Mouse (Mus musculus): ENCODE results near the gene Slc25a54. TPM values are rescaled to one million over a fixed set of nuclear protein-coding genes. Genes with fewer than 3 reads are reported as not detected.

Slc25a54 gene
- not detected for polyA plus RNA-seq (2017; shearing (Covaris generic))

DNA sequence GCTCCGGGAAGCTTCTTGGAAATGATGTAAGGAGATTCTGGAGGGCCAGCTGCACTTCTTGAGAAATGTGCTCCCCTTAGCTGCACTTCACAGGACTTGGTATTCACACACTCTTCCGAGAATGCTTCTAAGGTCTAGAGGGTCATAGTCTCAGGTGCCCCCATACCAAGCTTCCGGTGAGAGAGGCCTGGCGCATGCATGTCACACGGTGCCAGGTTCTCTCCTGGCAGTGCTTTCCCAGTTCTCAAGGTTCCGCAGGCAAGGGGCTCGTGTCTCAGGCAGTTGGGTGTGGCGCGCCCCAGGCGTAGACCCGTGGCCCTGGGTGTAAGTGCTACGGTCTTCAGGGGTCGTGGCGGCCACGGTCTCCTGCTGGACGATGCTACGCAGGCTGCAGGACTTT, at the start of gene Slc25a54:
TSS of gene Slc25a54 (plus strand) at position 301 of the 400 bp plus-strand sequence.
- ATAC-seq = no peak

DNA sequence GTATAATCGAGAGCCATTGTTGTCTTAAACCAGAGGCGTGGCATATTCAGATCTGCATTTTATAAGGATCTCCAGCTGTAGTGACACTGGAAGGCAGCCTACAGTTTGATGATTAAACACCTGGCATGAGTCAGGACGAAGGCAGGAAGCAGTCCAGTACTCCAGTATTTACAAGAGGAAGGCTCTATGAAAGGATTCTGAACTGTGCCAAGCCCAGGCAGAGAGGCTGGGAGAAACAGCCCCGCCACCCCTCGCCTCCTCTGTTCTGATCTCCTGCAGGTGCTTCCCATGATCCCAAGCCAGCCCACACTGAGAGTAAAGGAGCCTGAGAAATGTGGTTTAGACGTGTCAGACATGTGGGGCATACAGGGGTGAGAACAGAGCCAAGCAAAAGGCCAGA, 49.5 kb upstream of the Slc25a54 start:
- ATAC-seq = no peak

DNA sequence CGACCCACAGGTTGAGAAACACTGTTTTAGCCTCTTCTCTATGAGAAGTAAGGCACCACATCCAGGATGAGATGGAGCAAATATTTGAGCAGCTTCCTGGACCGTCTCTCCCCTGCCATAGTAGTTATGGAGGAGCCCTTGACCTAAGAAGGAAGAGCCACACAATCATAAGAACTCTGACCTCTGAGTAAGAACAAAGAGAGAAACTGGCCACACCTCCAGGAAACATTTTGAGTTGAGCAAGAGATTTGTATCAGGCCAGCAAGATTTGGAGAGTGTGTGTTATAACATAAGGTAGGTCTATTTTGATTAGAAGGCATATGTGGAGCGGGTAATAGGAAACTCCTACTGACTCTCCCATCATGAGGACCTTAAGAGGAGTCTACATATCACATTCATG, 48.6 kb upstream of the Slc25a54 start:
- ATAC-seq = no peak

DNA sequence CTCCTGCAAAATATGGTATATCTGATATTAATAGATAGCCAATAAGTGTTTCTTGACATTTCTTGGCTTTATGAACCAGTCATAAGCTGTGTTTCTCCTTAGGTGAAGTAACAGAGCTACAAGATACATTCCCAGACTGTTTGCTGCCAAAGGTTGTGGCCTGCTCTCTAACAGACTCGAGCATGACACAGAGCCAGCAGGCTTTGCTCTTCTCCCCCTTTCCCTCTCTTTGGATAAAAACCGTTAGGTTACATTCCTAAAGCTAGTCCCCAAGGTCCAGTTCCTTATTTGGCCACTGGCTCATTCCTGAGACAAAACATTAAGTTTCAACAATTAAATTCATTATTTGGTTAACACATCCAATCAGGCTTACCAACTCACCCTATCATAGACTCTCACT, 48.0 kb upstream of the Slc25a54 start:
- ATAC-seq = no peak

DNA sequence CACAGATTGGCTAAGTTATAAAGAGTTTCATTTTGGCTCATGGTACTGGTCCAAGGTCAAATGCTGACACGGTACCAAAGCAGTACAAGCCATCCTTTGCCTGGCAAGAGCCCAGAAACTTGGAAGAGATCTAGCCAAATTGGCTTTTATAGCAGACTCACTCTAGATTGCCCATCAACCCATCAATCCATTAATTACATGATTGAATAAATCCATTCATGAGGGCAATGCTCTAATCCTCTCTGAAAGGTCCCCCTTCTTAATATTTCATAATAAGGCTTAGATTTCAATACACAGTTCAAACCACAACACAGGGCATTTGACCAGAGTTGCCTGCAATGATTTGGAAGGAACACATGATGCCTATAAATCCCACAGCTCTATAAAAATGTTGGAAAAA, 45.9 kb upstream of the Slc25a54 start:
- ATAC-seq = no peak

DNA sequence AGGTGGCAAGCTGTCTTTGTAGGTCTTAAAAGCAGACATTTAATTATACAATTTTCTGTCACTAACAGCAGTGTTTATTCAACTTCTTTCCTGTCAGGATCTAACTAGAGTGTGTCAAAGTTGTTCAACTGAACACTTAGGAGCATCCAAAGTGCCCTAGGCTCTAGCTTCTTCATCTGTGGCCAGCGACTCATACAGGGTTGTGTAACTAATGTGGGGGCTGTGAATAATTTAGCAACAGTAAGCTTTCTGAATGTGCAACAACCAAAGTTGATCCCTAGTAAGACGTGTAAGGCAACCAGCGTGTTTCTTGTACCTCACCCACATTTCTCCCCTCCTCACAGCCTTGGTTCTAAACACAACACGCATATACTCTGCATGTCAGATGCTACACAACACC, 39.4 kb upstream of the Slc25a54 start:
- no peak for ATAC-seq

DNA sequence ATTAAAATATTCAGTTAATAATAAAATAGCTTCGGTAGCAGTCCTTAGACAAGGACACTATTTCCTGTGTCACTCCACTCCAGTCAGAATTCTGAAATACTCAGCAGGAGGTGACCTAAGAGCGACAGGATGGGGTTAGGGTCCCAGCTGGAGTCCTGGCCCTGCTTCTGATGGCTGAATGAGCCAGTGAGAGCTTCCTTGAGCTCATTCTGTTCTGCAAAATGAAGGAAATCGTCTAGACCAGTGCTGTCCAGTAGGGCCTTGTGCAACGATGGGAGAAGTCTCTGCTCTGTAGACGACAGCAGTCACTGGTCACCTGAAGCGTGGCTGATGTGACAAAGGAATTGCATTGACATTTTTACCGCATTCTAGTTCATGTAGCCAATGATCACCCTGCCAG, 36.9 kb upstream of the Slc25a54 start:
- no peak for ATAC-seq

DNA sequence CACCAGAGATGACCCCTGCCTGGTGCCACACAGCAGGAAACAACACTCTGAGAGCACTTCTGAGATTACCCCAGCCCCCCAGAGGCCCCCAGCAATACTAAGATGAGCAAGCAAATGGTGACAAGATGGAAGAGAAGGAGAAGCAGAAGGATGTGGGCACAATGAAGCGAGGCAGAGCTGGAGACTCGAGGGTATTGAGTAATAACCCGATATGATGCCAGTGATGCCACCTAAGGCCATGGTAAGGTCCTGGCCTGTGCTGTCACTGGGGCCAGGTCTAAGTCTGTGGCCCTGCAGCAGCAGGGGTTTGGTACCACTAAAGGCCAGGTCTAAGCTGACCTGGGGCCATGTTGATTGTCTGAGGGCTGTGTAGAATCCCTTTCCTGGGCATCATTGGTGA, 33.8 kb upstream of the Slc25a54 start:
- ATAC-seq = no peak

DNA sequence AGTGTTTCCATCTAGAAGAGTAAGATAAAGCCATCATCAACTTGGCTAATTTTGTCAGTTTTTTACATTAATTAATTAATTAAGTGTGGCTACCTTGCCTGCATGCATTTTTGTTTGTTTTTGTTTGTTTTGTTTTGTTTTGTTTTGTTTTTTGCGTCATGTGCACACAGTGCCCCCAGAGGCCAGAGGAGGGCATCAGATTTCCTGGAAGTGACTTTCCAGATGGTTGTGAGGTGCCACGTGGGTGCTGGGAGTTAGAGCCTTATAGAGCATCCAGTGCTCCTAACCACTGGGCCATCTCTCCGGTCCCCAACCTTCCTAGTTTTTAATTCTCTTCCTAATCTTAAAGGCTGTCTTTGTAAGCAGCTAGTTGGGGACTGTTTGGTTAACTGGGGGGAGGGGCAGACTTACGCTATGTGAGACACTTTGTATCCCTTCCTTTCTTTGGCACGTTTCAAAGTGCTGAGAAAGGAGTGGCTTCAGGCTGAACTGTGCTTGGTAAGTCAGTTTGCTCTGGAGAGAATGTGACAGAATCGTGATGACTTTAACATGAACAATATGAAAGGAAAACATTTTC, 32.5 kb upstream of the Slc25a54 start:
- ATAC-seq = no peak

DNA sequence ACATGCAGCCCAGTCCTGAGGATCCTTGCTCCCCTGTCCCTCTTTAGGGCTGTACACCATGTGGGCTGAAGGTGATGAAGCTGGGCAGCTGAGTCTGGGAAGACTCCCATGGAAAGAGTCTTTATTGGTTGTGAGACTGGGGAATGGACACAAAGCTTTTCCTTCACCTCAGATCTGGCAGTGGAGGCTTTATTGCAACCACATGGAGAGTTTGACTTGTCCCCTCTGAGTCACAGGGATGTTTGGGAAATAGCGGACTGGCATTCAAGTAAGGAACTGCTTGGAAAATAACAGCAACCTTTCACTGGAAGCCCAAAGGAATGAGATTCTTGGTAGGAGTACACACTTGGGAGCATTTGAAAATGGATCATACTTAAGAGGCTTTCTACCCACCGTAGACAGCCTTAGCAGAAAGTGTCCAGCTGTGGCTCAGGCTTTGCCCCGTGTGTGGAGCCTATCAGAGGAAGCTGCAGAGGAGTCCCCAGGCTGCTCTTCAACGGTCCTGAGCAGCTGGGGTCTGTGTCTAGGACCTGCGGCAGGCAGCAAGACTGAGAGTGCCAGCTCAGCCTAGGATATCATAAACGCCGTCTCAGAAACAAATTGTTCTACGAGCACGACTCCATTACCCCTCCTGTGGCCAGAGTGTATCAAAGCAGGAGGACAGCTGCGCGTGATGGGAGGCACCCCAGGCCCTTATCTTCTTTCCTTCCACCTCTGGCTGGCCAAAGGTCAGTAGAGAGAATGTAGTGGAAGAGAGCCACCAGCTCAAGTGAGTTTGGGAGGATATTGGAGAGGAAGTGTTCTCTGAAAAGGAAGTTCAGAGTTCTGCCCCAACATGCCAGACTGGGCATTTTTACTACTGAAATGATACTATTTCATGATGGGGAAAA, 29.0 kb upstream of the Slc25a54 start:
- ATAC-seq = no peak

DNA sequence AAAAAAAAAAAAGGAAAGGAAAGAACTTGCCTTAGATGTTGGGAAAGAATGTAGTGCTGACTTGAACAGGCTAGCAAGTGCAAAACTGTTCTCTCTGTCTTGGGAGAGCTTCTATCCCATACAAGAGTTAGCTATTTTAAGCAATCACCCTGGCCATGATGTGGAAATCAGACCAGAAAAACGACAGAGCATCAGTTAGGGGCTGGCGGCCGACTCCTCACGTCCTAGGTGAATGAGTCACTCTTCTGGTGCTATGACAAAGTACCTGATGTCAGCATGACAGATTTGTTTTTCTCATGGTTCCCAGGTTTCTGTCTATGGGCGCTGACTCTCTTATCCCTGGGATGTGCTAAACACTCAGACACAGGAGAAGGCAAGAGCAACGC, 28.3 kb upstream of the Slc25a54 start:
- no peak for ATAC-seq

DNA sequence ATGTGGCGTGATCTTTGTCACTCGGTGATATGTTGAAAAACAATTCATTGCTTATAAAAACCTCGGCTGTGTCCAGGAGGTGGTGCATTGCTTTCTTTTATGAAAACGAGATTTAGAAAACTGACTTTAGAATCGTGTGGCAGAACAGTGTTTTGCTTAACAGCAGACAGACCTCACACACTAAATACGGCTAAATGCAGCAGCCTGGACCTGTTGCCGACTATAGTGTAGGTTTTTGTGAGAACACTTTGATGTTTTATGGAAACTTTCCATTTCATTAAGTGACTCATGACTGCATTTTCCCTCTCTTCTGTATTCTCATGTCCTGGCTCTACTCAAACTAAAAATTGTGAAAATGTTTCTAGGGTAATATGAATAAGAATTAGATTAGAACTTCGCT, 20.4 kb upstream of the Slc25a54 start:
- no peak for ATAC-seq

DNA sequence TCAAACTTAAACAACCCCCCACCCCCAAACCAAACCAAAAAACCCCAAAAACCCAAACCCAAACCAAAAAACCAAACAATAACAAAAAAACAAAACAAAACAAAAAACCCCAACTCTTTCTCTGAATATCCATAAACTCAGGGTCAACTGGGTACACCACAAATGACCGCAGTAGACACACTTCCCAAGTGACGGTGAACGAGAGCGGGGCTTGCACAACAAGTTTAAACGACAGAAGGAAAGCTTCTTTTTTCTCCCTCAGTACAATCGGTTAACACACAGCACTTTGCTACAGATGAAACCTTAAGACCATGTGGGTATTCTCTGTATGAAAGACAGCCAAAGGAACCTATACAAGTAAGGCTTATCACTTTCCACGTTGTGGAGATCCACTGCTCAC, 17.9 kb upstream of the Slc25a54 start:
- ATAC-seq = no peak

DNA sequence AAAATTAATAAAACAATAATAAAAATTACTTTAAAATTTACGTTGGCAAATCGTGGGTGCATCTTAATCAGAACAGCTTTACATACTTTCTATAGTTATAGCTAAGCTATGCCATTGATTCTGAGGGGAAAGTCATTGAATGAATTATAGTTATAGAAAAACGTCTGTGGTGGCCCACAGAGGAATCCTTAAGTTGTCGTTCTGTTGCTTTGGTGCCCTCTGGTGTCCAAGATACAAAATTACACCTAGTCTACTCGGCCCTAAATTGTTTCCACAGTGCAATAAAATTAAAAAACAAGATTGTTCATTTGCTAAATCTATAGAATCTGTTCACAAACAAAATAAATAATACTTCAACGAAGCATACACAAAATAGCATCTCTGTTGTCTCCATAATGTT, 17.3 kb upstream of the Slc25a54 start:
- peak; percentile 77 for ATAC-seq

DNA sequence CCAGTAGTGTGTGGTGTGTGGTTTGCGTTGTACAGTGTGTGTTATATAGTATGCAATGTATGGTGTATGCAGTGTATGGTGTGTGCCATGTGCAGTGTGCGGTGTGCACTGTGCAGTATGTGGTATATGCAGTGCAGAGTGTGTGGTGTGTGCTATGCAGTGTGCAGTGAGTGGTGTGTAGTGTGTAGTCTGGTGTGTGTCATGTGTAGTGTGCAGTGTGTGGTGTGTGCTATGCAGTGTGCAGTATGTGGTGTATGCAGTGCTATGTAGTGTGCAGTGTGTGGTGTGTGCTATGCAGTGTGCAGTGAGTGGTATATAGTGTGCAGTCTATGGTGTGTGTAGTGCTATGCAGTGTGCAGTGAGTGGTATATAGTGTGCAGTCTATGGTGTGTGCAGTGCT, 4.1 kb downstream of the Slc25a54 start:
- no peak for ATAC-seq

DNA sequence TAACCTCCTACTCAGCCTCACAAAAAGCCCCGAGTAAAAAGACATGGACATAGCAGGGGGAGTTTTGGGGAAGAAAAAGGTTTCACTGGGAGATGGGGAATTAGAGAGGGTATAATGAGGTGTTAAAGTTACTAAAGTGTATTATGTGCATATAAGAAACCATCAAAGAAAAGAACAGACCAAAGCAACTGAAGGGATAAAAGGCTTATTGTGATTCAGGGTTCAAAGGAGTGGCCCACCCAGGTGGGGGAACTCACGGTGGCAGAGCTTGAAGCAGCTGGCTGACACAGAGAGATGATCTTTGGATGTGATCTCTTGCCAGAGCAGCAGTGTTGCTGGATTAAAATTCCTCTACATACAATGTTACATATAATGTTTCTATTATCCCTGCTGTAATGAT, 8.2 kb downstream of the Slc25a54 start:
- ATAC-seq = no peak

DNA sequence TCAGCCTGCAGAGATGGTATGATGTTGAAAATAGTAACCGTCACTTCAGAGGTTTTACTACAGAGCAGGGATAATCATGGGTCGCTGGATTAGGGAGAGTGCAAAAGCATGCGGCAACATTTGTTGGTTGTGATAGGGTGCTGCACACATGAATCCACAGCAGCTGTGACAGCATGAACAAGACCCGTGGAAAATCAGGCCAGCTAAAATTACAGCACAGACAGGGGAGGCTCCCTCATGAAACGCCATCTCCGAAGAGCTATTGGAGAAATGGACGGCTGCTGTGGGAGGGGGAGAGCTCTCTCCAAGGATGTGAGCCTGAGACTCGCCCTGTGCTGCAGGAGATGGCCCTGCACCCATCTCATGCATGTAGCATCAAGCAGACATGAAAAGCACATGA, 24.4 kb downstream of the Slc25a54 start:
- no peak for ATAC-seq

DNA sequence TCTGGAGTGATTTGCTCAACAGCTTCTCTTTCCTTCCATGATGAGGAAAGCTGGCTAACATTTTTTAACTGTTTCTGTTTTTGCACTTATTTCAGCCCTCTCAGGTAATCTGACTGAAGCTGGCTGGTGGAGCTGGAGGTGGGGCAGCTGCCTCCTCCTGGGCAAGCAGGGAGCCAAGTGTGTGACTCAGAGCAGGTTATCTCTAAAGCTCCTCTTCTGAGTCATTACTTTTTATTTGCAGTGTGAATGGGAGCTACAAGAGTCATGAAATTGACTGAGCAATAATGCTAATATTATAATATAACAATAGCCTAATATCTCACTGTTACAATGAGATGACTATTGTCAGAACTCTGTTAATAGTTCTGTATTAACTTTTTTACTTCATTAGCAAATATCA, 36.9 kb downstream of the Slc25a54 start:
- ATAC-seq = no peak

DNA sequence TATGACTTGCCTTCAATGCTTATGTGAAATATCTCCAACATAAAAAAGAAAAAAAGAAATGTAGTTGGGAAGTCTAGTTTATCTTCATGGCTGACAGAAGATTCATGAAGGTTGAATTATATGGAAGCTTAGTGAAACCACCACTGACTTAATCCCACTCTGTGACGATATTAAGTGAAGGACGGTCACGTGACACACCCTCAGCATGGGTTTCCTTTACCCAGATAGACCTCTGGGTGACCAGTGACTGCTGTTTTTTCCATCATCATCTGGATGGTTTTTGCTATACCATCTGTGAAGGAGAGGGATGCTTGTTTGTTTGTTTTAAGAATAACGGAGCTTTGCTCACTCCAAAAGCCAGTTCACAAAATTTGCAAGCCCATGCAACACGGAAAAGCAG, 39.3 kb downstream of the Slc25a54 start:
- ATAC-seq = no peak

DNA sequence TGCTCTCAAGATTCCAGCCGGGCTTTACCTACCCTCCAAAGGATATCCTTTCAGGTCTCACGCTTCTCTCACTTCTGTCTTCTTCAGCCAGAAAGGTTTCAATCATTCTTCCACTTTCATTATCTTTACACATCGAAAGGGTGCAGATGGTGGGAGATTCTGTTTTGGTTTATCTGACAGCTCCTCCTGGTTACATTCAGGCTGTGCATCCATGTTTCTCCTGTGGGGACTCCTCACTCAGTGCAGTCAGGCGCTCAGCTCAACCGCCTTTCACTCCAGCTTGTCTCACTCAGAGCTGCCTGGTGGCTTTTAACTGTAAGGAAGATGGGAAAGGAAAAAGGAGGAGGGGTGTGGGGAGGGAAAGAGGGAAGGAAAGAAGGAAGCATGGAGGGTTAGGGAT, 39.7 kb downstream of the Slc25a54 start:
- no peak for ATAC-seq

DNA sequence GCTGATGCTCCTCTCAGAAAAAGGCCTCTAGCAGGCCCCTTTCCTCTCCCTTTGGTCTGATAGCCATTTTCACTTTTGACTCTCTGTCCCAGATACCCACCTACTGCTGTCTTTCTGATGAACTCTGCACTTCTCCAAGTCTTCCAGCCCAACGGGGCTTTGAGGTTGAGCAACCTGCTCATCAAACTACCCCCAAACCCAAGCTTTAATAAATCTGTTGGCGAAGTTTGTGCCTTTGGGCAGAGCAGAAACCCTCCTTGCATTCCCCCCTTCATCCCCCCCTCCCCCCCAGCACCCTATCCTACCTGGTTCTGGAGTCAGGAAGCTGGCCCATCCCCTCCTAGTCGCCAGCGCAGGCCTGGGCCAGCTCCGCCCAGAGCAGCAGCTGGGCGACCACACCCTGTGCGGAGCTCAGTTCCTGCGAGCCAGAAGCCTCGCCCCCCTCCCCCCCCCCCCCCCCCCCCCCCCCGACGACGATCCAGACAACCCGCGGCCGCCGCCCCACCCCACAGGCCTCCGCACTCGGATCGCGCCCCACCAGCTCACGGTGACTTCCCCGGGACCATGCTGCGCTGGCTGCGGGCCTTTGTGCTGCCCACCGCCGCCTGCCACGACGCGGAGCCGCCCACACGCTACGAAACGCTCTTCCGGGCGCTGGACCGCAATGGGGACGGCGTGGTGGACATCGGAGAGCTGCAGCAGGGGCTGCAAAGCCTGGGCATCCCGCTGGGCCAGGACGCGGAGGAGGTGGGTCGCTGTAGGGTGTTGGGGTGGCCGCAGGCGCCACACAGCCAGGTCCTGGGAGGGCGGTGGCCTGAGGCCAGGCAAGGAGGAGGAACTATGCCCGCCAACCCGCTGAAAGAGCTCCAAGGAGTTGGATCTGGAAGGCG, 42.6 kb downstream of the Slc25a54 start, which contains the start of gene Slc25a24:
TSS of gene Slc25a24 (plus strand) at position 509 of the 890 bp plus-strand sequence.
- peak; percentile 59 for ATAC-seq

DNA sequence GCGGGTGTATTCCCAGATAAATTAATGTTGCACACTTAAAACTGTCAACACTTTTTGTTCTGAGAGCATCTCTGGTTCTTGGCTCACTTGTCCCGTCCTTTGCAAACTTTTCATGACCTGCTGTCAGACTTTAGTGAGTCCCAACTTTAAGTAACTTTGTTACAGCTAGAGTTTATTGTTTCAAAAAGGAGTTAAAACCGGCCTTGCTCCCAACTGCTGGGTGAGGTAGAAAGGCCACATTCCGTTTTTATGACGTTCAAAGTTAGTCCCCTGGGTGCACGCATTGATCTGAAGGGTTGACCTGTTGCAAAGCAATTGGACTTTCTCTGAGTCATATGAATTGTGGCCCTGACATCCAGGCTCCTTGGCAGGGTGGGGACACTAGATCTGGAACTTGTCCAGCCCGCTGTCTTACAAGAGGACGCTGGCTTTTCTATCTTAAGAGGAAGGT, 43.3 kb downstream of the Slc25a54 start:
- peak; percentile 7 for ATAC-seq

DNA sequence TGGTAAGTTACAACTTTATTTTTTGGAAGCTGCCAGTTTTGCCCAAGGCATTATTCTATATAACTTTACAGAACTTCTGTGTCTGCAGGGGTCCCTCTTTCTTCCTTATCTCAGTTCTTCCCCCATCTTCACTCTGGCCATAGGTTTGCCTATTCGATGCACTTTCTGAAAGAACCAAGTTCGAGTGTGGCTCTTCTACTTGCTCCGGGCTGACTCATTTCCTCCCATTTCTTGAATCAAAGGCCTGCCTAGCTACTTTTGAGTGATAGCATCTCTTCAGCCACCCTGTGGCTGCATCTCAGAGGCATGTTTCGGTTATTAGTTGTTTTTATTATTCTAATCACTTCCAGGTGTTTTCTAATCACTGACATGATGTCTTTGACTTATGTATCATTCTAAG, 43.8 kb downstream of the Slc25a54 start:
- peak; percentile 41 for ATAC-seq

Measured in activated CD4-positive, CD25-positive, alpha-beta regulatory T cell, adult 4 months (primary cell).